Comparison of ENCODE assay signal across 8 mouse cellular contexts in the genomic region with DNA sequence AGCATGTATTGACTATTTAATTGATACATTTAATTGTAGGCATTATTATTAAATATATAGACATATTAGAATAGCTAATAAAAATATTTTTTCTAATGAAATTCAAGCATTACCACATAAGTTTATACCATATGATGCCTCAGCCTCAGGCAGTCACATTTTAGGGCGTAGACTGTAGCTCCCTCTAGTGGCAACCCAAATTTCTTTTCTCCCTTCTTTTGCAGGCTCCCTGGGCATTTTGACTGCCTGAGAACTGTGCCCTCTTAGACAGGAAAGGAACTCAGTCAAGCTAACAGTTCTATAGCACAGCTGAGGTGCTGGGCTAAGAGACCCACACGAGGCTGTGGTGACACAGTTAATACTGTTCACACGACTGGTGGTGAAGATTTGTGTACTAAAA. TPM values are rescaled to one million over a fixed set of nuclear protein-coding genes. Genes with fewer than 3 reads are reported as not detected.
DNase-seq lines count a peak whose midpoint lies in the region; ATAC-seq and TF ChIP-seq lines count a peak whose summit lies in the region.

No protein-coding gene starts in this region.

- no peaks in the 10 kb centered on the region for H3K27me3 ChIP-seq in testis, adult 2 months (ENCODE audit: control insufficient read depth, insufficient read depth, low read length)
- H3K27me3 ChIP-seq in embryonic facial prominence, embryonic 11.5 days (ENCODE audit: control insufficient read depth, insufficient read depth, low read length) = no peaks in the 10 kb centered on the region
- no peaks in the 10 kb centered on the region for H3K27me3 ChIP-seq in limb, embryonic 10.5 days (ENCODE audit: low read depth, poor library complexity, severe bottlenecking)
- no peaks in the 10 kb centered on the region for H3K27me3 ChIP-seq in neural tube, embryonic 11.5 days (ENCODE audit: control insufficient read depth, insufficient read depth, low read length)

- WGBS in embryonic facial prominence, embryonic 11.5 days = 11% methylated on average over 3 of the region's 3 CpGs
- WGBS in limb, embryonic 10.5 days = 11% methylated on average over 3 of the region's 3 CpGs
- WGBS in neural tube, embryonic 11.5 days = 19% methylated on average over 3 of the region's 3 CpGs

- no peak overlapping the region for H3K4me2 ChIP-seq in embryonic facial prominence, embryonic 11.5 days (ENCODE audit: low read depth, low read length)
- H3K4me2 ChIP-seq in neural tube, embryonic 11.5 days (ENCODE audit: low read depth) = no peak overlapping the region

- DNase-seq in testis, postnatal 14 days (ENCODE audit: low spot score) = no peak
- peak; percentile 7 to 54 for DNase-seq in adrenal gland, postnatal 36 days
- peak; percentile 82 for DNase-seq in embryonic facial prominence, embryonic 11.5 days (ENCODE audit: low spot score)
- peak; percentile 37 for DNase-seq in hindlimb bud, embryonic 11.5 days (ENCODE audit: extremely low spot score, low read depth, low spot score)
- DNase-seq in limb, embryonic 10.5 days (ENCODE audit: low spot score) = peak; percentile 47
- peak; percentile 39 for DNase-seq in neural tube, embryonic 11.5 days (ENCODE audit: low spot score)

- no peak for TF ChIP-seq POLR2A in testis, adult 2 months (IDR thresholded peaks at IDR 0.05; ENCODE audit: control insufficient read depth, low read depth, low read length)

- no peak overlapping the region for H3K9ac ChIP-seq in embryonic facial prominence, embryonic 11.5 days (replicated peaks; ENCODE audit: low read length)
- no peak overlapping the region for H3K9ac ChIP-seq in neural tube, embryonic 11.5 days (ENCODE audit: low read length)

- no peak for ATAC-seq in embryonic facial prominence, embryonic 11.5 days (replicated peaks; ENCODE audit: insufficient number of reproducible peaks, low FRiP score, low TSS enrichment, low read depth)
- peak; percentile 60; the same call in 1 of the 2 replicates for ATAC-seq in neural tube, embryonic 11.5 days (ENCODE audit: insufficient read depth, low FRiP score, low TSS enrichment)
- no peak for ATAC-seq in erythroblast, adult 5-6 weeks (replicated peaks; ENCODE audit: low FRiP score, poor library complexity, severe bottlenecking)

- no peak overlapping the region for H3K27ac ChIP-seq in testis, adult 2 months (ENCODE audit: control insufficient read depth, insufficient read depth, low read depth, low read length)
- no peak overlapping the region for H3K27ac ChIP-seq in embryonic facial prominence, embryonic 11.5 days (replicated peaks; ENCODE audit: low read depth, low read length)
- H3K27ac ChIP-seq in limb, embryonic 10.5 days = no peak overlapping the region
- no peak overlapping the region for H3K27ac ChIP-seq in neural tube, embryonic 11.5 days (ENCODE audit: low read depth, low read length)

- no peaks in the 10 kb centered on the region for H3K9me3 ChIP-seq in embryonic facial prominence, embryonic 11.5 days (replicated peaks; ENCODE audit: control insufficient read depth, low read length)
- H3K9me3 ChIP-seq in limb, embryonic 10.5 days (replicated peaks) = no peaks in the 10 kb centered on the region
- no peaks in the 10 kb centered on the region for H3K9me3 ChIP-seq in neural tube, embryonic 11.5 days (ENCODE audit: control insufficient read depth, low read length)

- peaks cover 4% of the 10 kb centered on the region for H3K4me1 ChIP-seq in testis, adult 2 months (ENCODE audit: control insufficient read depth, insufficient read depth, low read length)
- no peaks in the 10 kb centered on the region for H3K4me1 ChIP-seq in embryonic facial prominence, embryonic 11.5 days (ENCODE audit: control insufficient read depth, insufficient read depth, low read length)
- H3K4me1 ChIP-seq in limb, embryonic 10.5 days = peaks cover 4% of the 10 kb centered on the region; the same call in 1 of the 2 replicates
- H3K4me1 ChIP-seq in neural tube, embryonic 11.5 days (ENCODE audit: control insufficient read depth, insufficient read depth, low read length) = no peaks in the 10 kb centered on the region

- TF ChIP-seq CTCF in testis, adult 2 months (IDR thresholded peaks at IDR 0.05; ENCODE audit: control insufficient read depth, insufficient read depth, insufficient replicate concordance, low read depth, low read length) = peak; percentile 14; the same call in 1 of the 2 replicates

- no peaks in the 10 kb centered on the region for H3K36me3 ChIP-seq in testis, adult 2 months (ENCODE audit: control insufficient read depth, insufficient read depth, low read length)
- no peaks in the 10 kb centered on the region for H3K36me3 ChIP-seq in embryonic facial prominence, embryonic 11.5 days (replicated peaks; ENCODE audit: control insufficient read depth, insufficient read depth, low read depth, low read length)
- no peaks in the 10 kb centered on the region for H3K36me3 ChIP-seq in limb, embryonic 10.5 days
- H3K36me3 ChIP-seq in neural tube, embryonic 11.5 days (ENCODE audit: control insufficient read depth, insufficient read depth, low read length) = no peaks in the 10 kb centered on the region

- no peak overlapping the region for H3K4me3 ChIP-seq in testis, adult 2 months (ENCODE audit: control insufficient read depth, low read depth, low read length)
- no peak overlapping the region for H3K4me3 ChIP-seq in embryonic facial prominence, embryonic 11.5 days (ENCODE audit: low read depth, low read length)
- H3K4me3 ChIP-seq in limb, embryonic 10.5 days = no peak overlapping the region
- no peak overlapping the region for H3K4me3 ChIP-seq in neural tube, embryonic 11.5 days (ENCODE audit: low read depth, low read length)

RNA-seq across cellular contexts. Expression of gene Rassf6, which starts 12.3 kb away (rescaled TPM):
- 0.24 and 0.42 TPM in 2 replicates for polyA plus RNA-seq in testis, adult 2 months (2012; rRNA removed)
- total RNA-seq in adrenal gland, postnatal 36 days (2021) = 1 to 10 TPM; 1.5 to 2.8 TPM
- polyA plus RNA-seq in embryonic facial prominence, embryonic 11.5 days (2014; fragmentation: Nextera tagmentation; extraction: Ambion mirVana) = 0.29 and 0.61 TPM in 2 replicates
- polyA plus RNA-seq in limb, embryonic 10.5 days (2016; fragmentation: Nextera tagmentation; extraction: Ambion mirVana) = 0.41 and 0.73 TPM in 2 replicates
- polyA plus RNA-seq in neural tube, embryonic 11.5 days (2014; fragmentation: Nextera tagmentation; extraction: Ambion mirVana) = 0.50 and 0.57 TPM in 2 replicates
- not detected in 2 replicates for total RNA-seq in erythroblast, adult 5-6 weeks (2015; ENCODE audit: low replicate concordance)
- total RNA-seq in erythroblast, adult 5-6 weeks (2017; ENCODE audit: low replicate concordance) = not detected in 2 replicates
